Comparison of ENCODE assay signal across 28 mouse cellular contexts in genomic region chr3:130885974-130886373, GRCm38 (mm10).
DNase-seq lines count a peak whose midpoint lies in the region; ATAC-seq and TF ChIP-seq lines count a peak whose summit lies in the region.
"Had no signal": no experiment of that assay in that cellular context is flagged by ENCODE, and none has a peak within 500 bp of the region (broad histone marks: within the 10 kb centered on the region; RNA-seq: fewer than 3 reads in every experiment).

No protein-coding gene starts in this region.

- WGBS in kidney, postnatal 0 days = 22% methylated on average over 6 of the region's 6 CpGs
- WGBS in forebrain, embryonic 11.5 days = 52% methylated on average over 6 of the region's 6 CpGs

- H3K79me3 ChIP-seq in C2C12 (ENCODE audit: low read depth) = no peaks in the 10 kb centered on the region

- 0 out of 2 replicates have a peak, but pooled peaks cover 3% of the 10 kb centered on the region for H3K9me3 ChIP-seq in kidney, postnatal 0 days (replicated peaks; ENCODE audit: low read length)
- peaks cover 3% of the 10 kb centered on the region; the same call in 1 of the 2 replicates for H3K9me3 ChIP-seq in forebrain, embryonic 11.5 days (ENCODE audit: control insufficient read depth, low read length)
- H3K9me3 ChIP-seq: liver, embryonic 15.5 days; neural tube, embryonic 12.5 days had no signal

- no peak overlapping the region for H3ac ChIP-seq in C2C12 (ENCODE audit: control insufficient read depth, insufficient read length, low read depth)

- no peak overlapping the region for H3K27ac ChIP-seq in kidney, postnatal 0 days
- H3K27ac ChIP-seq in forebrain, embryonic 11.5 days (ENCODE audit: low read depth, low read length) = no peak overlapping the region
- H3K27ac ChIP-seq: forebrain, embryonic 13.5 days; hindbrain, embryonic 14.5 days; limb, embryonic 12.5 days; liver, embryonic 15.5 days; neural tube, embryonic 12.5 days had no signal

- no peak overlapping the region for H3K9ac ChIP-seq in kidney, postnatal 0 days (ENCODE audit: low read depth, low read length)
- no peak overlapping the region for H3K9ac ChIP-seq in forebrain, embryonic 11.5 days (ENCODE audit: low read length)
- H3K9ac ChIP-seq: forebrain, embryonic 13.5 days; hindbrain, embryonic 14.5 days; limb, embryonic 12.5 days; liver, embryonic 15.5 days; lung, embryonic 14.5 days; neural tube, embryonic 12.5 days had no signal

- ATAC-seq in kidney, postnatal 0 days (replicated peaks; ENCODE audit: low FRiP score, low read depth) = no peak
- ATAC-seq in erythroblast, adult 5-6 weeks (replicated peaks; ENCODE audit: low FRiP score, poor library complexity, severe bottlenecking) = no peak
- no peak for ATAC-seq in forebrain, embryonic 11.5 days (replicated peaks; ENCODE audit: low FRiP score)
- ATAC-seq: forebrain, embryonic 13.5 days; midbrain, embryonic 16.5 days had no signal

- no peaks in the 10 kb centered on the region for H3K27me3 ChIP-seq in kidney, postnatal 0 days (ENCODE audit: insufficient read depth, low read length)
- H3K27me3 ChIP-seq in C2C12 (ENCODE audit: control insufficient read depth, insufficient read depth, insufficient read length) = no peaks in the 10 kb centered on the region
- H3K27me3 ChIP-seq in forebrain, embryonic 11.5 days (ENCODE audit: control insufficient read depth, insufficient read depth, low read length) = no peaks in the 10 kb centered on the region
- H3K27me3 ChIP-seq: forebrain, embryonic 13.5 days; limb, embryonic 12.5 days; liver, embryonic 15.5 days; neural tube, embryonic 12.5 days had no signal

- H3K4me3 ChIP-seq in kidney, postnatal 0 days (replicated peaks; ENCODE audit: low read depth, low read length) = no peak overlapping the region
- H3K4me3 ChIP-seq in C2C12 (ENCODE audit: insufficient read depth, poor library complexity, severe bottlenecking) = no peak overlapping the region
- H3K4me3 ChIP-seq in forebrain, embryonic 11.5 days (ENCODE audit: low read depth, low read length) = no peak overlapping the region
- H3K4me3 ChIP-seq: forebrain, embryonic 13.5 days; limb, embryonic 12.5 days; liver, embryonic 15.5 days; neural tube, embryonic 12.5 days had no signal

- DNase-seq in kidney, postnatal 0 days (ENCODE audit: low spot score) = peak; percentile 30
- DNase-seq in kidney, adult 11 months = no peak
- DNase-seq in NIH3T3 (ENCODE audit: low read depth) = peak; percentile 65
- DNase-seq in fibroblast of lung, adult 2 months (ENCODE audit: low read depth) = peak; percentile 40
- no peak for DNase-seq in forebrain, embryonic 11.5 days (ENCODE audit: low spot score)
- DNase-seq: adrenal gland, adult 8-10 months; cerebellum, adult 11 months; cerebellum, adult 9-10 months; cerebellum, postnatal 36 days; embryo, embryonic 11 days; gastrocnemius, postnatal 25 days; heart, adult 18-20 months; kidney, adult 18-20 months; kidney, postnatal 14 days; lung, embryonic 14.5 days; lung, postnatal 36 days; right cerebral cortex, postnatal 14 days; thymus, postnatal 4 days had no signal

- H3K4me1 ChIP-seq in kidney, postnatal 0 days (replicated peaks; ENCODE audit: insufficient read depth, low read length) = 0 out of 2 replicates have a peak, but pooled peaks cover 6% of the 10 kb centered on the region
- H3K4me1 ChIP-seq in forebrain, embryonic 11.5 days (replicated peaks; ENCODE audit: control insufficient read depth, insufficient read depth, low read length) = no peaks in the 10 kb centered on the region
- H3K4me1 ChIP-seq: forebrain, embryonic 13.5 days; liver, embryonic 15.5 days; neural tube, embryonic 12.5 days had no signal

- TF ChIP-seq CTCF in kidney, postnatal 0 days (IDR thresholded peaks at IDR 0.05; ENCODE audit: low read depth) = no peak
- no peak for TF ChIP-seq CTCF in C2C12 (IDR thresholded peaks at IDR 0.05; ENCODE audit: control insufficient read depth, insufficient read depth, insufficient read length)

- H3K36me3 ChIP-seq in kidney, postnatal 0 days (ENCODE audit: insufficient read depth, low read length) = no peaks in the 10 kb centered on the region
- H3K36me3 ChIP-seq in C2C12 (ENCODE audit: control insufficient read depth, insufficient read depth) = no peaks in the 10 kb centered on the region
- no peaks in the 10 kb centered on the region for H3K36me3 ChIP-seq in forebrain, embryonic 11.5 days (ENCODE audit: control insufficient read depth, insufficient read depth, low read length)
- H3K36me3 ChIP-seq: limb, embryonic 12.5 days; liver, embryonic 15.5 days; neural tube, embryonic 12.5 days had no signal

- H3K4me2 ChIP-seq in kidney, postnatal 0 days (ENCODE audit: low read length) = no peak overlapping the region
- no peak overlapping the region for H3K4me2 ChIP-seq in forebrain, embryonic 11.5 days (ENCODE audit: low read depth, low read length, severe bottlenecking)
- H3K4me2 ChIP-seq: forebrain, embryonic 13.5 days; heart, embryonic 11.5 days; hindbrain, embryonic 14.5 days; limb, embryonic 12.5 days; liver, embryonic 15.5 days; lung, embryonic 14.5 days; midbrain, embryonic 11.5 days; neural tube, embryonic 12.5 days had no signal

- no peaks in the 10 kb centered on the region for H3K79me2 ChIP-seq in C2C12 (ENCODE audit: control insufficient read depth, insufficient read depth)

TF ChIP-seq in C2C12, 6 proteins besides CTCF, POLR2A, EP300 and RAD21:
- peak; percentile 76 for TF ChIP-seq MAX (IDR thresholded peaks at IDR 0.05)
- TF ChIP-seq CEBPB (IDR thresholded peaks at IDR 0.05; ENCODE audit: low read depth) = no peak
- TF ChIP-seq MYOG (IDR thresholded peaks at IDR 0.05; ENCODE audit: control insufficient read depth, extremely low read depth, insufficient read length) = no peak
- peak; percentile 90 for TF ChIP-seq FOSL1 (IDR thresholded peaks at IDR 0.05; ENCODE audit: insufficient read depth, low read length, poor library complexity, severe bottlenecking)
- peak; percentile 12 for TF ChIP-seq MYOD1 (IDR thresholded peaks at IDR 0.05; ENCODE audit: control insufficient read depth, insufficient read length, low read depth)
- no peak for TF ChIP-seq USF1 (IDR thresholded peaks at IDR 0.05; ENCODE audit: low read depth)

Comparison
In these comparisons a context has a peak if more than half of its experiments do, and no peak if none do; other contexts are left out.
1. DNase-seq: peak in kidney, postnatal 0 days (single experiment), NIH3T3 (single experiment) and fibroblast of lung, adult 2 months (single experiment); none in kidney, adult 11 months (single experiment) and forebrain, embryonic 11.5 days (single experiment).